Mouse (Mus musculus) left cerebral cortex, postnatal 4 days (tissue): ENCODE results near the gene Gstt4. TPM values are rescaled to one million over a fixed set of nuclear protein-coding genes. Genes with fewer than 3 reads are reported as not detected.

ENCODE experiments used
- DNase-seq: peaks from one replicate; pipeline ENCODE4 v3.0.0-alpha.2; 2022
- intact Hi-C: fragments of 180-260 bp; cut with DNase I; formaldehyde crosslinking; loops from one replicate; pipeline ENCODE4 v1.15.1; 2025
- total RNA-seq, 2 experiments: library from RNA; stranded (reverse); gene quantifications; 2 replicates each; pipeline ENCODE4 v1.2.3; 2021

Gstt4 gene
- total RNA-seq, 2 experiments from 2014 or later, result not detected

- intact Hi-C loops, result loop anchor here (10.0 kb wide), 1 partner anchor 63 kb away; the partner anchor contains the start of gene Ddt
- peak; percentile 93 for DNase-seq
Measured at GRCm38 (mm10) chr10:75837248-75837759, 15.0 kb upstream of the Gstt4 start, which contains the start of gene Gstt2. Gene Gstt2, minus strand, starts transcription at chr10:75837424.

- intact Hi-C loops, result loop anchor here (10.0 kb wide), 1 partner anchor 61 kb away; the partner anchor contains the start of gene Ddt
- no peak for DNase-seq
Measured at GRCm38 (mm10) chr10:75835761-75836531, 13.6 kb upstream of the Gstt4 start.

GRCm38 (mm10) chr10:75835307-75835706 lies 13.0 kb upstream of the Gstt4 start:
- no peak for DNase-seq
- intact Hi-C loops, result loop anchor here (10.0 kb wide), 1 partner anchor 61 kb away; the partner anchor contains the start of gene Ddt

- intact Hi-C loops, result loop anchor here (10.0 kb wide), 1 partner anchor 60 kb away; the partner anchor contains the start of gene Ddt
- DNase-seq, result no peak
Measured at GRCm38 (mm10) chr10:75834721-75835120, 12.4 kb upstream of the Gstt4 start.

GRCm38 (mm10) chr10:75834250-75834649 lies 11.9 kb upstream of the Gstt4 start:
- intact Hi-C loops, result loop anchor here (10.0 kb wide), 1 partner anchor 59 kb away; the partner anchor contains the start of gene Ddt
- DNase-seq, result peak; percentile 58

- intact Hi-C loops, result loop anchor here (10.0 kb wide), 1 partner anchor 59 kb away; the partner anchor contains the start of gene Ddt
- no peak for DNase-seq
Measured at GRCm38 (mm10) chr10:75833456-75834080, 11.2 kb upstream of the Gstt4 start.

- no peak for DNase-seq
- intact Hi-C loops, result loop anchor here (10.0 kb wide), 1 partner anchor 58 kb away; the partner anchor contains the start of gene Ddt
Measured at GRCm38 (mm10) chr10:75832272-75832895, 10.0 kb upstream of the Gstt4 start.

GRCm38 (mm10) chr10:75830275-75830670 lies 7.9 kb upstream of the Gstt4 start:
- intact Hi-C loops, result loop anchor here (10.0 kb wide), 1 partner anchor 55 kb away; the partner anchor contains the start of gene Ddt
- no peak for DNase-seq

- no peak for DNase-seq
- intact Hi-C loops, result loop anchor here (10.0 kb wide), 1 partner anchor 55 kb away; the partner anchor contains the start of gene Ddt
Measured at GRCm38 (mm10) chr10:75829529-75830274, 7.4 kb upstream of the Gstt4 start.

- intact Hi-C loops, result no loop called here
- DNase-seq, result peak; percentile 90
Measured at GRCm38 (mm10) chr10:75828500-75828931, 6.2 kb upstream of the Gstt4 start.

GRCm38 (mm10) chr10:75827668-75828360 lies 5.5 kb upstream of the Gstt4 start:
- intact Hi-C loops, result no loop called here
- DNase-seq, result peak; percentile 82

- DNase-seq, result no peak
- intact Hi-C loops, result no loop called here
Measured at GRCm38 (mm10) chr10:75824530-75824929, 2.2 kb upstream of the Gstt4 start.

GRCm38 (mm10) chr10:75823782-75824181 lies 1.4 kb upstream of the Gstt4 start:
- intact Hi-C loops, result no loop called here
- no peak for DNase-seq

GRCm38 (mm10) chr10:75819882-75820281 lies 2.5 kb downstream of the Gstt4 start:
- no peak for DNase-seq
- intact Hi-C loops, result no loop called here

- DNase-seq, result no peak
- intact Hi-C loops, result no loop called here
Measured at GRCm38 (mm10) chr10:75818641-75819040, 3.7 kb downstream of the Gstt4 start.

- intact Hi-C loops, result no loop called here
- DNase-seq, result no peak
Measured at GRCm38 (mm10) chr10:75804217-75804616, 18.1 kb downstream of the Gstt4 start.

GRCm38 (mm10) chr10:75798176-75798696 lies 24.1 kb downstream of the Gstt4 start, which contains the start of gene Gstt1:
Gene Gstt1, minus strand, starts transcription at chr10:75798584.
- DNase-seq, result peak; percentile 50
- intact Hi-C loops, result no loop called here

GRCm38 (mm10) chr10:75797619-75798175 lies 24.6 kb downstream of the Gstt4 start:
- intact Hi-C loops, result no loop called here
- DNase-seq, result peak; percentile 38
